Mouse (Mus musculus): ENCODE data around the gene Lcn12.

DNA sequence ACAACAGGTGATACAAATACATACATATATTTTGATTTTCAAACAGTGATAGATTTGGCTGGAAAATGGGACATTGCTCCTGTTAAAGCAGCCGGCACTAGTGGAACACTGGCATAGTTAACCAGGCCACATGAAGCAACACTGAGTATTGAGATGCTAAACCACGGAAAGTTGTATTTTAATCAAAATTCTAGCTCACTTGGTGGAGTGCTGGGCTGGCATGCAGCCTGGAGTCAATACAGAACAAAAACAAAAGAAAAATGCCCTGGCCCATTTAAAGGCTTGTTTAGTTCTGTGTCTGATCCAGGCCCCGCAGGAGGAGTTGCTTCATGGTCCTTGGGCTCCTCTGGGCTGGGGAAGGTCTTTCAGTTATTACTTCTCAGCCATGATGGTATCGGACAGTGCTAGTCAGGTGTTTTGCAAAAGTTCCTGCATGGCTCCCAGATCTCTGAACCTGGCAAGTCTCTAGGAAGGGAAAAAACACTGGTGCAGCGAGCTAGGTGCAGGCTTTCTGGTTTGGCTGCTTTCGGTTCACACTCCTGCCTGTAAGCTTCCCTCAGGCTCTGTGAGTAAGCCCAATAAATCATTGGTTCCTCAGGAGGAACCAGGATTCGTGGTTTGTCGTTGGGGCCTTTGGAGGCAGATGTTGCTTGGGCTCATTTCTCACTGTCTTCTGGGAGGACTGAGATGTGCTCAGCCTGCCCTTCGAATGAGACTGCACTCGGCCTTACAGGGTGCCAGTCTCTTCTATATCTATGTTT is 14.0 kb downstream of the Lcn12 start:
- TF ChIP-seq CTCF (IDR thresholded peaks at IDR 0.05; ENCODE audit: borderline replicate concordance, insufficient read depth, low read length) (no peak), POLR2A (IDR thresholded peaks at IDR 0.05; ENCODE audit: low read depth, low read length) (no peak)

Measured in embryonic fibroblast, embryonic 13.5 days (primary cell).